Mouse (Mus musculus): ENCODE data around the gene Runx1.

GRCm38 (mm10) chr16:92814366-92815194 lies 11.4 kb downstream of the Runx1 start:
- TF ChIP-seq ZC3H11A (IDR thresholded peaks at IDR 0.05; ENCODE audit: borderline replicate concordance, low read depth, low read length) (no peak), ZNF384 (IDR thresholded peaks at IDR 0.05; ENCODE audit: low read depth, low read length) (no peak)

Measured in ES-E14 (cell line).